Mouse (Mus musculus) megakaryocyte, embryonic 14.5 days (primary cell): ENCODE data around the gene Brd3os.

Experiments
- FLI1 ChIP-seq: IDR thresholded peaks from 2 replicates; pipeline ENCODE4 v1.6.1; 2012; ENCODE audit warnings: low read length, inconsistent platforms, mixed read lengths
- GATA1 ChIP-seq: IDR thresholded peaks from 3 replicates; pipeline ENCODE4 v1.6.1; 2012; ENCODE audit warnings: mixed read lengths, low read length, inconsistent platforms, borderline replicate concordance

GRCm38 (mm10) chr2:27425751-27426405 lies 16.2 kb upstream of the Brd3os start:
- TF ChIP-seq GATA1 (no peak), FLI1 (no peak)
